Mouse (Mus musculus) common myeloid progenitor, adult 5-6 weeks (primary cell): Measurements from ENCODE around the gene Cbwd1. TPM values are rescaled to one million over a fixed set of nuclear protein-coding genes. Genes with fewer than 3 reads are reported as not detected.
A peak's percentile ranks its signal among the peaks of the same experiment; 100 is the strongest.

ENCODE experiments used
- ATAC-seq: replicated peaks from 2 replicates; pipeline ENCODE4 v1.8.0; 2016; ENCODE audit warnings: low read depth, mild to moderate bottlenecking, moderate TSS enrichment, inconsistent platforms; ENCODE audit not compliant: poor library complexity, severe bottlenecking
- total RNA-seq: library from RNA; stranded (forward); fragments of 200-1000, 187-1606 nt; gene quantifications from 2 replicates; pipeline ENCODE4 v1.2.3, GENCODE M21; 2017

The Cbwd1 gene
- total RNA-seq, 1 experiment from 2014 or later, result 28.7 TPM

DNA sequence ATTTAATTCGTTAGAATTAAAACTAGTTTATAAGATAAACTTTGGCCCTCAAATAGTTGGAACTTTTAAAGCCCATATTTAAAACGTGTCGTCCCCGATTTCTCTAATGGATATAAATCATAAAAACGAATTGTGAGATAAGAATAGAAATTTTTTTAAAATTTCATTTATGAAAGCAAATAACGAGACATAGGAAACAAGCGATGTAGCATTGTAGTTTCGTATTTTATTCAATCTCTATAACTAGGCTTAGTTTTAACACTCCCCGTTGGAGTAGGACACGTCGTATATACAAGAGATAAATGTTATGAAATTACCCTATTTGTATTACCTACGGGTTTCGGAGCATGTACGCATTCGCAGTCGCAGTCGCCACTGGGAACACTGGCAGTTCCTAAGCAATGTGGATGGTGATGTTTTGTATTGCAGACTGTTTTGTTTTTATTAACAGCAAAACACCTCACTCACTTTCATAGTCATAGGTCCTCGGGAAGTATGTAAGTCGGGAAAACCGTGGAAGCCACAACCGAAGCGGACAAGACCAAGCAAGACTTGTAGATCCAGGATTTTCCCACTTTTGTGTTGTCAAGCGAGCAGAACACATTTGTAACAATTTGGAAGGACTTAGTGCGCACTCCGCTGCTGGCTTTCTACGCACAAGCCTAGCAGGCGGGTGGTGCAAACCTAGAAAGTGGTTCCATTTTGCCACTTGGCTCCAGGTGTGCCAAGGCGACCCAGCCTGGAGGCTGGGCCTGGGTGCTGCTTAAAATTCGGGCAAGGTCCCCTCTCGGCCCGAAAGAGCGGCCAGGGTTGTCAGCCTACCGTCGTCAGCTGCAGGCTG lies 62.5 kb downstream of the Cbwd1 start:
- ATAC-seq, result no peak

DNA sequence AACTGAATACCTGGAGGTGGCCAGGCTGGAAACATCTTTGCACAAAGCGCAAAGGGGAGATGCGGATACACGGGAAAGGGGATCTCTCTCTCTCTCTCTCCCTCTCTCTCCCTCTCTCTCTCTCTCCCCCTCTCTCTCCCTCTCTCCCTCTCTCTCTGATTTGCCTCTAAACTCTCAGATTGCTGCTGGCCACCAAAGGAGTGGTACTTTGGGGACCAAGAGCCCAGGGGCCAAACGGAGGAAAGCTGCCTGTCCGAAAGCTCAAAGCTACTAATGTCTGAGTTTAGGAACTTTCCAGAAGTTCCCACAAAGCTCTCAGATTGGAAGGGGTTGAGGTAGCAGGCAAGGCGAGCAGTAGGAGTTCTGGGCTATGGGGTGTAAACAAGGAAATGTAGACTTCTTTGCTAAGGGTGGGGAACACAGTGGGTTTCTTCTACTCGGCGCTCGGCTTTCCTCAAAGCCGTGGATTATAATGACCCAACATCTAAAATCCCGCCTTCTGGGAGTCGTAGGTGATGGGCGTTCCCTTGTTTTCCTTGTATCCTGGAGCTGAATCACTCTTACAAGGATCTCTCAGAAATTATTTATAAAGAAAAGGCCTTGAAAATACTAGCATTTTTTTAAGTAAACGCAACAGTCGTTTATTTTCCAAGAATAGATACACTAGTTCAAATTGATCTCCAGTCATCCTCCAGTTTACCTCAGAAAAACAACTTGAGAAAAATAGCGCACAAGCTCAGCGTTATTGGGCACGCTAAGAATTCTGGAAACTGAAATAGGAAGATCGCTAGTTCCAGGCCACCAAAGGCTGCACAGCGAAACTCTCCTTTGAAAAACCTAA lies 63.3 kb downstream of the Cbwd1 start:
- no peak for ATAC-seq

DNA sequence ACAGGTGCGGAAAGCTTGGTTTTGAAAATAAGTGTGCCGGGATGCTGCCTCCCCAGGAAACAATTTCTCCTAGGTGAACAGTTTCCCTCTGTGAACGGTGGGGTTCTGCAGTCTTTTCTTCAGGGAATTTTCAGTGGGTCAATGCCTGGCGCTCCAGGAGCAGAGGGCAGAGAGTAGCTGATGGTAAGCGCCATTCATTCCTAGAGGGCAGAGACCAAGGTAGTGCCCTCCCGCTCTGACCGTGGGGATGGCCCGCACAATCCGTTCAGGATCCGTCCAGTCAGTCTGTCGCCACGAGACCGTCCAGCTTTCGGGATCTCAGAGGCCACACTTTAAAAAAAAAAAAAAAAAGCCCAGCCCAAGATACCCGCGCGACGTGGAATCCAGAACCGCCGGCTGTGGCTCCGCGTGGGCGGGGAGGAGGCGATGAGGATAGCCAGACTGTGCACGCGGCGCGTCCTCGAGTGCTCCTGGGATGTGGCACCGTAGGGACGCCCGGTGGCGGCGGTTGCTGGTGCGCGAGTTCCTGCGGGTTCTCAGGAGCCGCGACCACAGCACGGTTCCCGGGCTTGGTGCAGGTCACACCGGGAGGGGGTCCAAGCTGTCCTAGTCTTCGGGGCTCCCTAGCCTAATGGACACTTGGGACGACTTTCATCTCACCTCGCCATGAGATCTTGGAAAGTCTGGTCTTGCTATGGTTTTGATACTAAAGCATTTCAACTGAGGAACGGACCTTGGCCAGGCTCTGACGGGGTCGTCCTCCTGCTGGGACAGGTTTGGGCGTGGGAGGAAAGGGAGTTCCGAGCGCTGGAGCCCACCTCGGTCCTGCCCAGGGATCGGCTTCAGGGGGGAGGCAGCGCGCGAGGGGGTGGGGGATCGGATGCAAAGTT lies 64.2 kb downstream of the Cbwd1 start:
- ATAC-seq, result 0 out of 2 replicates have a peak, but pooled peaks have one; percentile 13

DNA sequence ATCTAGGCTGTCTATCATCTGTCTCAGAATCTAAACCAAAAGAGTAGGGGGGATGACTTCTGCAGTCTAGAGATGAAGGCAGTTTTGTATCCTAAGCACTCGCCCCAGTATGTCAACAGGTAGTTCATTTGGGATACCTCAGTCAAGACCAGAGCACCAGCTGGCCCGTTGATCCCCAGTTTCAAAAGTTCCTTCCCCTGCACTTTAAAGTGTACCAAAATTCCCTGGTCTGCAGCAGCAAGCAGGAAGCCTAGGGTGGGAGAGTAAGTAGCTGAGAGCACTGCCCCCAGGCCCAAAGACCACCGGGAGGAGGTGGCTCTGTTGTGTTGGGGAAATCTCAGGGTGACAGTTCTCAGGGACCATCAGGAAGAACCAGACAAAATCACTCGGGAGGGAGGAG lies 64.9 kb downstream of the Cbwd1 start:
- no peak for ATAC-seq

DNA sequence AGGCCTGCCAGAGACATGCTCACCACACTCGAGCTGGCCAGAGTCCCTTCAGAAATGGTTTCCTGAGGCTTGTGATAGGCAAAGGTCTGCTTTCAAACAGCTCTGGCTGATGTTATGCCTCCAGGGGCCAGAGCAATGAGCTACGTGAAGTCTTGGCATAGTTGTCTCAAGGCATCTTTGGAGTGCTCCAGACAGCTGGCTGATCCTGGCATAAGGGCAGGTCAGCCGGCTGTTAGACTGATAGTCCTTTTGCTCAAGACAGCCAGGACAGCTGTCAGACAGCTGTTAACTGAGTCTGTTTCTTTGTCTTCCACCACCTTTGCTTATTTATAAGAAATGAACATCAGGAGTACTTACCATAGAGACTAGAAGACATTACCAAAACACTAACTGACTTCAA lies 74.5 kb downstream of the Cbwd1 start:
- no peak for ATAC-seq

DNA sequence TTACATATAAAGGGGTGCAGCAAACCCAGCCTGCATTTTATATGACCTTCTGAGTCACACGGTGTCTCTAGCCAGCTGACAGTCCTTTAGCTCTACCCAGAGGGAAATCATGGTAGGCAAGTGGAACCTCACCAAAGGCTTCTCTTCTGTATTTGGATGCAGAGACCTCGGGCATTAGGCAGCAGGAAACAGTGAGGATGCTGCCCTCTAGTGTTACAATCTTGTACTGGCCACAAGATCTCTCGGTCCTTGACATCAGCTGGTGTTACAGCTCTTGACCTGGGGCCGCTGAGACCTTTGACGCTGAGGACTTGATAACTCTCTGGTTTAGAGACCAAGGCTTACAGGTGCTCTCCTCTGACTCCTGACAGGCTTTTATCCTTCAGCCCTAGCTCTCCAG lies 75.9 kb downstream of the Cbwd1 start:
- ATAC-seq, result peak; percentile 94

DNA sequence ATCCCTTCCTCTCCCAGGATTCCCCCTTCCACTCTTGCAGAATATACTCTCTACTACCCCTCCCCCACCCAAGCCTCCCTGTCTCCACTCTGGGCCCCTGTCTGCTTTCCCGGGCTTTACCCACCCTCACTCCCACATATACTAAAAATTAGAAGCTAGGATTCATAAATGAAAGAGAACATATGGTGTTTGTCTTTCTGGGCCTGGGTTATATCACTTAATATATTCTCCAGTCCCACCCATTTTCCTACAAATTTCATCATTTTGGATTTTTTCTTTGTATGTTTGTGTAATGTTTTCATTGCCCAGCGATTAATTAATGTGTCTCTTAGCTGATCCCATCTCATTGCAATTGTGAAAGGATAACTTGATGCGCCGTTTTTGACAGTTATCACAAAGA lies 80.2 kb downstream of the Cbwd1 start:
- ATAC-seq, result no peak

DNA sequence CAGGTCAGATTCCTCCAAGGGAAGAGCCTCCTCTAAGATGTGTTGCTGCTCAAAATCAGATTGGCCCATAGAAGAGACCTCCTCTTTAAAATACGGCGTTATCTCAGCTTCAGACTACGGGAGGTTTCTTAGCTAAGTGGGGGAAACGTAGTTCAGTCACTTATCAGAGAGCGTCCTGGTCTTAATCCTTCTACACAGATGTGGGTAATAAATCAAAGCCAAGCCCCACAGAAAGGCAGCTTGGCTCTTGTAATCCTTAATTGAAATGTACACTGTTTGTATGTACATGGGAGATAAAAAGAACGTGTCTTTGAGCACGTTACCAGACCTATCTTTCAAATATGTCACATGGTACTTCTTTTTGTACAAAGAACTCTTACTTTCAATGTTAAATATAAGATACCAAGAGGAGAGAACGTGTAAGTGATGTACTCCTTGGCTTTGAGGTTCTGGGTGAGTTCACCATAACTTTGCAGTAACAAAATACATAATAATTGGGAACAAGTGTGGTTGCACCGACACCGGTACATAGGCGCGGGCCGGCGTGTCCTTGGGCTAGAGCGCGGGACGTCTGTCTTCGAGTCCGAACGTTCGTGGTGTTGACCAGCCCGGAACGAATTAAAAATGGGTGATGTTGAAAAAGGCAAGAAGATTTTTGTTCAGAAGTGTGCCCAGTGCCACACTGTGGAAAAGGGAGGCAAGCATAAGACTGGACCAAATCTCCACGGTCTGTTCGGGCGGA lies 86.1 kb downstream of the Cbwd1 start, which contains the start of gene Gm10053:
Gene Gm10053 (plus strand): TSS at position 558 of the 742 bp plus-strand sequence.
- peak; percentile 87 for ATAC-seq

DNA sequence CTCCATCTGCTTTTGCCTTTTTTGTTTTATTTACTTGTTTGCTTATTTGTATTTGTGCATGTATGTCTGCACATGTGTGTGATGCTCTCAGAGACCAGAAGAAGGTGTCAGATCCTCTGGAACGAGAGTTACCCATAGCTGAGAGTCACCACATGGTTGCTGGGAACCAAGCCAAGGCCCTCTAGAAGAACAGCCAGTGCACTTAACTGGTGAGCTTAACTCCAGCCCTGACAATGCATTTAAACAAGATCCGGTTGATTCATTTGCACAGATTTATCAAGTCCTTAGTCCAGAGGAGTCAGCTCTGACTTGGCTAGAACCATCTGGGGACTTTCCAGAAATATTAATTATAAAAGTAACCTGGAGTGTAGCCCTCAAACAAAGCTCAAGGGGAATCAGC lies 87.5 kb downstream of the Cbwd1 start:
- ATAC-seq, result no peak

DNA sequence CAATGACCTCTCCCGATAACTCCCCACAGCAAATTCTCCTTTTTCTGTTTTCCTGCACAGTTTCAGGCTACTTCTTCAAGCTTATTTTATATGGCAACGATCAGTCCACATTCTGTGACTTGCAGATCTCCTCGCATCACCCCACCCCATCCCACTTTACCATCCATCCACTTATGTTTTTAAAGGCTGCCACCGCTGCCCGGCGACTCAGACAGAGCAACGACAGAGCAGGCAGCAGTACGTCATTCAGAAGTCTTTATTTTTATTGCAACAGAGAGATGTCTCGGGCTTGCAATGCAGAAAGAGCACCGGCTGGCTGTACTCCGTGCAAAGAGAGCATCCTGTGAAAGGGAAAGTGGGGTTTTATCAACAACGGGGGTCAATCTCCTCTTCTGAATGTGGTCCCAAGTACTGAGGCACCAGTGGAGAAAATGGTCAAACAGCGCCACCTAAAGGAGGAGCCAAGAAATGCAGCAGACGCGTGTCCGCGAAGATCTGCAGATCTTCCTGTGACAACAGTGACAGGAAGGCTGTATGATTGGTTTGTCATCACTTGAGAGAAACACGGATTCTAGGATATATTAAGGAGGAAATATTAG lies 90.3 kb downstream of the Cbwd1 start:
- peak; percentile 69 for ATAC-seq

Other genes with a start within 250 kb of the Cbwd1 start
- not detected in 2 replicates for gene Pgm5, start 99.8 kb downstream of the Cbwd1 start, total RNA-seq
- 91.6 and 182 TPM in 2 replicates for gene Gm10053, start 85.9 kb downstream of the Cbwd1 start, total RNA-seq
- 0.18 TPM in 1 of 2 replicates, not detected in the other for gene Foxd4, start 60.4 kb downstream of the Cbwd1 start, total RNA-seq
- 62.0 and 73.1 TPM in 2 replicates for gene Dock8, start 37.9 kb upstream of the Cbwd1 start, total RNA-seq